Mouse (Mus musculus) embryo, embryonic 11.5 days (tissue): ENCODE results near the gene Xpo4.
A peak's percentile ranks its signal among the peaks of the same experiment; 100 is the strongest.
"Not testable (repeated sequence)": the region's sequence is repeated elsewhere in the genome, so short reads cannot be mapped to it uniquely, and the experiment has no call there.

Experiments used
- DNase-seq: peaks from one replicate; pipeline ENCODE4 v3.0.0-alpha.2; 2012; ENCODE audit warnings: low read depth, low spot score

Xpo4 gene

GRCm38 (mm10) chr14:57664822-57665627 is at the start of gene Xpo4:
Gene Xpo4 (minus strand): TSS chr14:57665430.
- peak; percentile 73 for DNase-seq

- DNase-seq = no peak
Measured at GRCm38 (mm10) chr14:57712884-57713283, 47.7 kb upstream of the Xpo4 start.

- DNase-seq = no peak
Measured at GRCm38 (mm10) chr14:57711059-57711458, 45.8 kb upstream of the Xpo4 start.

GRCm38 (mm10) chr14:57709171-57709570 is 43.9 kb upstream of the Xpo4 start:
- no peak for DNase-seq

- no peak for DNase-seq
Measured at GRCm38 (mm10) chr14:57708580-57708979, 43.4 kb upstream of the Xpo4 start.

GRCm38 (mm10) chr14:57707100-57707893 is 42.1 kb upstream of the Xpo4 start:
- no peak for DNase-seq

- DNase-seq = no peak
Measured at GRCm38 (mm10) chr14:57706760-57707099, 41.5 kb upstream of the Xpo4 start.

- DNase-seq = no peak
Measured at GRCm38 (mm10) chr14:57705759-57706158, 40.5 kb upstream of the Xpo4 start.

GRCm38 (mm10) chr14:57705075-57705474 is 39.8 kb upstream of the Xpo4 start:
- DNase-seq = no peak

GRCm38 (mm10) chr14:57701915-57702477 is 36.8 kb upstream of the Xpo4 start:
- no peak for DNase-seq

- no peak for DNase-seq
Measured at GRCm38 (mm10) chr14:57699461-57699970, 34.3 kb upstream of the Xpo4 start.

GRCm38 (mm10) chr14:57699016-57699415 is 33.8 kb upstream of the Xpo4 start:
- no peak for DNase-seq

- no peak for DNase-seq
Measured at GRCm38 (mm10) chr14:57696066-57696465, 30.8 kb upstream of the Xpo4 start.

- no peak for DNase-seq
Measured at GRCm38 (mm10) chr14:57695550-57695949, 30.3 kb upstream of the Xpo4 start.

- DNase-seq = no peak
Measured at GRCm38 (mm10) chr14:57694246-57694645, 29.0 kb upstream of the Xpo4 start.

GRCm38 (mm10) chr14:57692517-57693130 is 27.4 kb upstream of the Xpo4 start:
- DNase-seq = no peak

GRCm38 (mm10) chr14:57691316-57691715 is 26.1 kb upstream of the Xpo4 start:
- no peak for DNase-seq

GRCm38 (mm10) chr14:57690681-57691080 is 25.5 kb upstream of the Xpo4 start:
- no peak for DNase-seq

- DNase-seq = not testable (repeated sequence)
Measured at GRCm38 (mm10) chr14:57688066-57688465, 22.8 kb upstream of the Xpo4 start.

GRCm38 (mm10) chr14:57687441-57687840 is 22.2 kb upstream of the Xpo4 start:
- no peak for DNase-seq

- no peak for DNase-seq
Measured at GRCm38 (mm10) chr14:57686647-57687046, 21.4 kb upstream of the Xpo4 start.

- peak; percentile 31 for DNase-seq
Measured at GRCm38 (mm10) chr14:57684579-57684978, 19.3 kb upstream of the Xpo4 start.
